In genomic region chr1:39713842-39714658, GRCm38 (mm10) we compare ENCODE assay signal across 8 mouse cellular contexts. TPM values are rescaled to one million over a fixed set of nuclear protein-coding genes. Genes with fewer than 3 reads are reported as not detected.
A peak's percentile ranks its signal among the peaks of the same experiment; 100 is the strongest.
DNase-seq lines count a peak whose midpoint lies in the region; ATAC-seq lines count a peak whose summit lies in the region.

No protein-coding gene starts in this region.

- no peak for DNase-seq in frontal cortex, postnatal 10 days (ENCODE audit: low spot score in 2 of 2)
- DNase-seq in heart, adult 18-20 months = peak; percentile 81 to 91
- DNase-seq in kidney, adult 8-10 months = peak; percentile 62 to 88
- peak; percentile 91 for DNase-seq in lung, postnatal 10 days
- DNase-seq in left cerebral cortex, postnatal 36 days (ENCODE audit: low spot score in 2 of 2) = no peak
- DNase-seq in retina, embryonic 14.5 days (ENCODE audit: low spot score) = no peak

- intact Hi-C loops in left cerebral cortex, postnatal 36 days (cut with DNase I) = no loop called here

- peak; percentile 78 for ATAC-seq in frontal cortex, adult (ENCODE audit: low TSS enrichment)
- peak; percentile 76 for ATAC-seq in activated CD4-positive, CD25-positive, alpha-beta regulatory T cell, adult 4 months

RNA-seq across cellular contexts. Expression of gene Rfx8, which starts 6.7 kb away (rescaled TPM):
- not detected for polyA plus RNA-seq in activated CD4-positive, CD25-positive, alpha-beta regulatory T cell, adult 4 months (2017; shearing (Covaris generic))
- total RNA-seq in heart, adult 18-20 months (2021) = under 1 TPM; 0.20 to 0.31 TPM
- total RNA-seq in left cerebral cortex, postnatal 36 days (2021) = under 1 TPM in 1 of 2 experiments, not detected in 1; 0.32 TPM

Comparison
In these comparisons a context has a peak if more than half of its experiments do, and no peak if none do; other contexts are left out.
1. DNase-seq: peak in heart, adult 18-20 months (2 of 2), kidney, adult 8-10 months (2 of 2) and lung, postnatal 10 days (single experiment); none in frontal cortex, postnatal 10 days (0 of 2), left cerebral cortex, postnatal 36 days (0 of 2) and retina, embryonic 14.5 days (single experiment).